Mouse (Mus musculus) midbrain, embryonic 15.5 days (tissue): ENCODE data around the gene Il1a. TPM values are rescaled to one million over a fixed set of nuclear protein-coding genes. Genes with fewer than 3 reads are reported as not detected.

Source experiments
- ATAC-seq: fragments of 200-750 bp; cut with Nextera tagmentation; replicated peaks from 2 replicates; pipeline ENCODE4 v1.8.0; 2017; ENCODE audit warnings: moderate TSS enrichment
- H3K27ac ChIP-seq: fragments of 300-500 bp; sonication (generic); 2 replicates; pipeline ENCODE4 v1.5.1; 2015; ENCODE audit warnings: mild to moderate bottlenecking, inconsistent platforms
- H3K27me3 ChIP-seq: fragments of 300-500 bp; sonication (generic); replicated peaks from 2 replicates; pipeline ENCODE4 v1.6.1; 2015; ENCODE audit warnings: inconsistent platforms
- H3K36me3 ChIP-seq: fragments of 300-500 bp; sonication (generic); replicated peaks from 2 replicates; pipeline ENCODE4 v1.6.1; 2015; ENCODE audit warnings: inconsistent platforms
- H3K4me1 ChIP-seq: fragments of 300-500 bp; sonication (generic); 2 replicates; pipeline ENCODE4 v1.6.1; 2015; ENCODE audit warnings: inconsistent platforms
- H3K4me2 ChIP-seq: fragments of 300-500 bp; sonication (generic); 2 replicates; pipeline ENCODE4 v1.6.1; 2015; ENCODE audit warnings: inconsistent platforms, mild to moderate bottlenecking, moderate library complexity
- H3K4me3 ChIP-seq: fragments of 300-500 bp; sonication (generic); 2 replicates; pipeline ENCODE4 v1.5.1; 2015; ENCODE audit warnings: mild to moderate bottlenecking, inconsistent platforms
- H3K9ac ChIP-seq: fragments of 300-500 bp; sonication (generic); 2 replicates; pipeline ENCODE4 v1.6.1; 2015; ENCODE audit warnings: mild to moderate bottlenecking, inconsistent platforms
- H3K9me3 ChIP-seq: fragments of 300-500 bp; sonication (generic); 2 replicates; pipeline ENCODE4 v1.6.1; 2016; ENCODE audit warnings: inconsistent platforms
- WGBS: fragments of 180-500 bp; shearing (Covaris S2); methylation state at CpG from one replicate; pipeline ENCODE4 v1.1.7; 2015; ENCODE audit warnings: mixed read lengths; 5-methylcytosine and 5-hydroxymethylcytosine counted together
- polyA plus RNA-seq: library from polyadenylated mRNA; unstranded; fragments of >200 nt; fragmentation: Nextera tagmentation; extraction: Ambion mirVana; gene quantifications from 2 replicates; pipeline ENCODE4 v1.2.1, GENCODE M21; 2015

Il1a gene
- polyA plus RNA-seq, 1 experiment from 2014 or later, result 0.13 TPM

DNA sequence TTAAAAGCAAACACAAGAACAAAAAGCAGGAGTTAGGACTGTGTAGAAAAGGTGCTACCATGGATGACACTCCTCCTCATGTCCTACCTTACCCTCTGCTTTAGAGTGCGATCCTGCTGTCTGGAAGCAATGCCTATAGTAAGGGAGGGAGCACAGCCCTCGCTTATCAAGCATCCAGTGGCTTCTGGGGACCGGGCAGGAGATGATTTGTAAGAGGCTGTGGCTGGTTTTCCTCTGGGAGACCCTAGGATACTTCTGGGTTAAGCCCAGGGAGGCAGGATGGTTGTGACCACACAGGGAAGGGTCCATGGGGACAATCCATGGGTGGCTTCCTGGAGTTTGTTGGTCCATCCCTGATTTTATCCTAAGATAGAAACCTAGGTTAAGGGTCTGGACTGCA, 49.1 kb downstream of the Il1a start:
- Histone ChIP-seq H3K4me3 (no peak overlapping the region), H3K36me3 (no peaks in the 10 kb centered on the region), H3K4me1 (peaks cover 3% of the 10 kb centered on the region; the same call in 1 of the 2 replicates), H3K27me3 (no peaks in the 10 kb centered on the region), H3K27ac (no peak overlapping the region), H3K9me3 (no peaks in the 10 kb centered on the region), H3K4me2 (no peak overlapping the region), H3K9ac (no peak overlapping the region)
- ATAC-seq, result no peak
- 73% methylated on average over 3 of the region's 3 CpGs for WGBS

DNA sequence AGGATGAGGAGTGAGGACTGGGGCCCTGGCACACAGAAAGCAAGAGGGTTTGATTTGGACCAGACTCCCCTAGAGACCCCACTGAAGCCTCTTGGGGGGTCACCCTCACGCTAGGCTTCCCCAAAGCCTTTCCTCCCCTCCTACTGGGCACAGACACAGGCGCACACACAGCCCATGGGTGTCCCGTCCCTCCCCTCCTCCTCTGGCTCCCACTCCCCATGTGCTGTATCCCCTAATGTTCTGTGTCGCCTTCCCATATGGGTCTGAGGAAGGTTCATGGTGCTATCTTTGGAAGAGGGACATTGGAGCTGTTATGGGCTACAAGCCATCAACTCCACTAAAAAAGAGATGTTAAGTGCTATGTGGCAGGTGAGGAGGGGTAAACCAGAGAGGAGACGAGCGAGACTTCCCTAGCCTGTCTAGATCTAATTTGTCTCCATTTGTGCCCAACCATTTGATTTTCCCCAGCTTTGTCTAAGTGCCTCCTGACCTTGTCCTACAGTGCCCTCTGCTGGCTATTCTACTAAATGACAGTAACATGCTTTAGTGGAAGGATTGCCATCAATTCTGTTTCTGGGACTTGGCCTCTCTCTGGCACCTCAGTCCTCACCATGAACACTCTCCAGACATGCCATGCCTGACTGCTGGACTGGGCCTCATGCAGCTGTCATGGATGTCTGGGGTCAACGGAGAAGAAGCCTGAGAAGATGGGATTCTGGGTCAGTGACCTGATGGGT, 51.1 kb downstream of the Il1a start:
- H3K27me3 ChIP-seq, result no peaks in the 10 kb centered on the region
- peak; percentile 88 for ATAC-seq
- 39% methylated on average over 7 of the region's 7 CpGs for WGBS
- no peaks in the 10 kb centered on the region for H3K9me3 ChIP-seq
- no peaks in the 10 kb centered on the region for H3K36me3 ChIP-seq
- H3K9ac ChIP-seq, result no peak overlapping the region
- peaks cover 3% of the 10 kb centered on the region; the same call in 1 of the 2 replicates for H3K4me1 ChIP-seq
- H3K4me3 ChIP-seq, result no peak overlapping the region
- no peak overlapping the region for H3K27ac ChIP-seq
- H3K4me2 ChIP-seq, result peak overlapping the region; percentile 32; the same call in 1 of the 2 replicates

GRCm38 (mm10) chr2:129258056-129258455, 51.7 kb downstream of the Il1a start:
- Histone ChIP-seq H3K4me3 (no peak overlapping the region), H3K9me3 (no peaks in the 10 kb centered on the region), H3K36me3 (no peaks in the 10 kb centered on the region), H3K4me2 (no peak overlapping the region), H3K27me3 (no peaks in the 10 kb centered on the region), H3K4me1 (peaks cover 3% of the 10 kb centered on the region; the same call in 1 of the 2 replicates), H3K9ac (no peak overlapping the region), H3K27ac (no peak overlapping the region)
- no peak for ATAC-seq
- WGBS, result 87% methylated on average over 3 of the region's 3 CpGs

- no peak overlapping the region for H3K9ac ChIP-seq
- H3K4me2 ChIP-seq, result no peak overlapping the region
- peaks cover 3% of the 10 kb centered on the region; the same call in 1 of the 2 replicates for H3K4me1 ChIP-seq
- H3K4me3 ChIP-seq, result no peak overlapping the region
- H3K27ac ChIP-seq, result no peak overlapping the region
- ATAC-seq, result no peak
- no peaks in the 10 kb centered on the region for H3K36me3 ChIP-seq
- WGBS, result 83% methylated on average over 4 of the region's 4 CpGs
- no peaks in the 10 kb centered on the region for H3K9me3 ChIP-seq
- H3K27me3 ChIP-seq, result no peaks in the 10 kb centered on the region
Measured at GRCm38 (mm10) chr2:129256006-129256405, 53.8 kb downstream of the Il1a start.

DNA sequence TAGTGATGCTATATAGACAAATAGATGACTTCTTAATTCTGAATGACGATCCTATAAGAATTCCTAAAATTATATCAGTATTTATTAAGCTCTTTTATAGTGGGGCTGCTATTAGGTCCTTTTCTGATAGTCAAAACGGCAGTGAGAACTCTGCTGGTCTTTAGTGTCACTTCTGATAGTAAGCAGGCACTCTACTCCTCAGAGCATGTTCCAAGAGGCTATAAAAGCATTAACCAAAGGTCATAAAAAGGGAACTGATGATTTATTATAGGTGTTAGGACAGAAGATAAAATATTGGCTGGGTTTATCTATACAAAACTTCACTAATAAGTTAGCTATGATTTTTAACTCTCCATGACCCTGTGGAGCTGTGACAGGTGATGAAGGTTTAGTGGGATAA, 55.7 kb downstream of the Il1a start:
- no peak overlapping the region for H3K4me3 ChIP-seq
- no peaks in the 10 kb centered on the region for H3K27me3 ChIP-seq
- 89% methylated on average over 2 of the region's 2 CpGs for WGBS
- no peak overlapping the region for H3K4me2 ChIP-seq
- peaks cover 3% of the 10 kb centered on the region; the same call in 1 of the 2 replicates for H3K4me1 ChIP-seq
- ATAC-seq, result no peak
- no peak overlapping the region for H3K27ac ChIP-seq
- H3K36me3 ChIP-seq, result no peaks in the 10 kb centered on the region
- H3K9ac ChIP-seq, result no peak overlapping the region
- H3K9me3 ChIP-seq, result no peaks in the 10 kb centered on the region

DNA sequence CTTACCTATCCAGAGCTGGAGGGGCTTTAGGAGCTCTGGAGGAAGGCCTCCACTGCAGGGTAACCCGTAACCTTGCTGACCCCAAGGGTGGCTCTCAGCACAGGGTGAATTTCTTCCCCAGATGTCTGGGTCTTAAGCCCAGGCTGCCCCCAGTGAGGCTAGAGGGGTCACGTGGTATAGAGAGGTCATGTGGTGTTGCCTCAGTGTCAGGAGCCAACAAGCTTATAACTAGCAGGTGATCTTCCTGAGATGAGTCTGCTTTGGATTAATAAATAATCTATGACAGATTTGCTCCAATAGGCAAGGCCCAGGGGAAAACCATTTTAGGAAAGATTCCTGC, 56.2 kb downstream of the Il1a start:
- Histone ChIP-seq H3K36me3 (no peaks in the 10 kb centered on the region), H3K4me1 (peaks cover 2% of the 10 kb centered on the region; the same call in 1 of the 2 replicates), H3K9ac (no peak overlapping the region), H3K27ac (no peak overlapping the region), H3K4me3 (no peak overlapping the region), H3K27me3 (no peaks in the 10 kb centered on the region), H3K4me2 (no peak overlapping the region), H3K9me3 (no peaks in the 10 kb centered on the region)
- no peak for ATAC-seq
- 77% methylated on average over 2 of the region's 2 CpGs for WGBS

DNA sequence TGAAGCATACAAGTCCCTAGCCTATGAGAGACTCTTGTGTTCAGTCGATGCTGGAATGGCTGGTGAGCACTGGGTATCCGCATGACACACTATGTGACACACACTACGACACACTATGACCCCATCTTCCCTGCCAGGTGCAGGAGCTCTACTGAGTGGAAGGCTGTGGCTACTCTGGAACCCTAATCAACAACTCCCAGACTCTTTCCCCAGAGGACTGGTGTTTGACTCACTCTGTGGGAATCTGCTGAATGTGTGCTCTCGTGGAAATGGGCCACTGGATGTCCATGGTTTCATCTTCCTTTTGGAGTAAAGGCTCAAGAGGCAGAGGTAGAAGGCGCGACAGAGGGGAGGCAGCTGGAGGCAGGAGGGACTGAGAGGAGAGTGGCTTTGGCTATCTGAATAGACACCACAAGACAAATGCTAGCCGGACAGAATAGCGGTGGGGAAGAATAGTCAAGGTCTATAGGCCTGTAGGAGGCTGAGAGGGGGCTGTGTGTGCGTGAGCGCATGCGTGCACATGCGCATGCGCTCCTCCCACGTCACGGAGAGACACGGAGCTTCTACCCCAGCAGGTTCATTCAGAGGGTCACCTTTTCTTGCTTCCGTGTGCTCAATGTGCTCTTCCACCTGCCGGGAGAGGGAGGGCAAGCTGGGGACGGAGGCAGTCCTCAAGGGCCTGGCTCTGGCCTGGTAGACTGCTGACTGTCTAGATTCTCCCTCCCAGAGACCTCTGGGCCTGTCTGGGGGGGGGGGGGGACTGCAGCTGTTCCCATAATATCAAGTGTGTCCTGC, 56.7 kb downstream of the Il1a start:
- Histone ChIP-seq H3K36me3 (no peaks in the 10 kb centered on the region), H3K27me3 (no peaks in the 10 kb centered on the region), H3K4me2 (no peak overlapping the region), H3K9me3 (no peaks in the 10 kb centered on the region), H3K27ac (no peak overlapping the region), H3K9ac (no peak overlapping the region), H3K4me1 (no peaks in the 10 kb centered on the region), H3K4me3 (no peak overlapping the region)
- 90% methylated on average over 19 of the region's 19 CpGs for WGBS
- ATAC-seq, result no peak

Other genes with a start within 250 kb of the Il1a start
- gene Ttl, start 244.0 kb downstream of the Il1a start, polyA plus RNA-seq, result 32.2 and 32.9 TPM in 2 replicates
- gene Polr1b, start 209.0 kb downstream of the Il1a start, polyA plus RNA-seq, result 17.1 and 17.5 TPM in 2 replicates
- 19.6 and 20.3 TPM in 2 replicates for gene Chchd5, start 180.3 kb downstream of the Il1a start, polyA plus RNA-seq
- gene Slc20a1, start 111.2 kb downstream of the Il1a start, polyA plus RNA-seq, result 57.4 and 60.4 TPM in 2 replicates
- 6.7 and 8.8 TPM in 2 replicates for gene Ckap2l, start 12.8 kb downstream of the Il1a start, polyA plus RNA-seq
- not detected in 2 replicates for gene Il1b, start 61.2 kb upstream of the Il1a start, polyA plus RNA-seq
- gene F830045P16Rik, start 226.6 kb upstream of the Il1a start, polyA plus RNA-seq, result not detected in 2 replicates